11 mouse cellular contexts compared by ENCODE assay signal in genomic region chr14:79139096-79139651, GRCm38 (mm10).
A peak's percentile ranks its signal among the peaks of the same experiment; 100 is the strongest.
DNase-seq lines count a peak whose midpoint lies in the region; ATAC-seq and TF ChIP-seq lines count a peak whose summit lies in the region.
"Had no signal": no experiment of that assay in that cellular context is flagged by ENCODE, and none has a peak within 500 bp of the region (broad histone marks: within the 10 kb centered on the region; RNA-seq: fewer than 3 reads in every experiment).

No protein-coding gene starts in this region.

- H3K4me3 ChIP-seq in kidney, adult 2 months (ENCODE audit: insufficient read depth, low read depth, low read length) = no peak overlapping the region
- H3K4me3 ChIP-seq in neural tube, embryonic 13.5 days = no peak overlapping the region
- H3K4me3 ChIP-seq: forebrain, embryonic 13.5 days; liver, embryonic 15.5 days had no signal

- H3K27ac ChIP-seq in kidney, adult 2 months (ENCODE audit: insufficient read depth, low read depth, low read length) = no peak overlapping the region
- H3K27ac ChIP-seq in neural tube, embryonic 13.5 days (replicated peaks) = peak overlapping the region; percentile 77
- H3K27ac ChIP-seq: forebrain, embryonic 13.5 days; liver, embryonic 15.5 days had no signal

- DNase-seq in kidney, adult 2 months = no peak
- no peak for DNase-seq in kidney, postnatal 25 days
- no peak for DNase-seq in neural tube, embryonic 10.5 days (ENCODE audit: extremely low spot score, low spot score)
- DNase-seq in brain, embryonic 14.5 days (ENCODE audit: low read depth) = no peak
- DNase-seq in embryo, embryonic 10 days (ENCODE audit: low spot score) = no peak
- DNase-seq in gastrocnemius, postnatal 10 days = no peak
- DNase-seq: kidney, postnatal 36 days had no signal

- no peaks in the 10 kb centered on the region for H3K36me3 ChIP-seq in kidney, adult 2 months (ENCODE audit: control insufficient read depth, insufficient read depth, low read length)
- H3K36me3 ChIP-seq in neural tube, embryonic 13.5 days = no peaks in the 10 kb centered on the region
- H3K36me3 ChIP-seq: liver, embryonic 15.5 days had no signal

- H3K4me1 ChIP-seq in kidney, adult 2 months (ENCODE audit: control insufficient read depth, insufficient read depth, low read length) = peaks cover 3% of the 10 kb centered on the region; the same call in 1 of the 2 replicates
- H3K4me1 ChIP-seq in neural tube, embryonic 13.5 days (replicated peaks) = peaks cover 34% of the 10 kb centered on the region
- H3K4me1 ChIP-seq: liver, embryonic 15.5 days had no signal

- H3K9me3 ChIP-seq in neural tube, embryonic 13.5 days = no peaks in the 10 kb centered on the region
- H3K9me3 ChIP-seq: forebrain, embryonic 13.5 days; G1E; liver, embryonic 15.5 days had no signal

- 93% methylated on average over 6 of the region's 6 CpGs for WGBS in kidney, adult 2 months
- 91% methylated on average over 6 of the region's 6 CpGs for WGBS in neural tube, embryonic 13.5 days

- TF ChIP-seq CTCF in kidney, adult 2 months (conservative IDR thresholded peaks at IDR 0.05; ENCODE audit: insufficient read depth, insufficient read length, low read depth, low read length) = peak; percentile 13; the same call in 1 of the 2 replicates
- peak; percentile 18; the same call in 1 of the 2 replicates for TF ChIP-seq CTCF in brain, embryonic 14.5 days (IDR thresholded peaks at IDR 0.05; ENCODE audit: borderline replicate concordance, extremely low read depth, insufficient read depth, insufficient read length)

- no peaks in the 10 kb centered on the region for H3K27me3 ChIP-seq in kidney, adult 2 months (replicated peaks; ENCODE audit: control insufficient read depth, insufficient read depth, low read length)
- no peaks in the 10 kb centered on the region; the same call in 1 of the 2 replicates for H3K27me3 ChIP-seq in neural tube, embryonic 13.5 days
- H3K27me3 ChIP-seq: forebrain, embryonic 13.5 days; liver, embryonic 15.5 days had no signal

- H3K4me2 ChIP-seq in neural tube, embryonic 13.5 days = no peak overlapping the region
- H3K4me2 ChIP-seq: forebrain, embryonic 13.5 days; liver, embryonic 15.5 days had no signal

- TF ChIP-seq POLR2A in kidney, adult 2 months (IDR thresholded peaks at IDR 0.05; ENCODE audit: low read depth, low read length) = no peak
- no peak for TF ChIP-seq POLR2A in brain, embryonic 14.5 days (IDR thresholded peaks at IDR 0.05; ENCODE audit: borderline replicate concordance, extremely low read depth, insufficient read depth, insufficient read length, poor library complexity, severe bottlenecking)

- ATAC-seq in neural tube, embryonic 13.5 days (ENCODE audit: low read depth) = no peak

- no peak overlapping the region; the same call in 1 of the 2 replicates for H3K9ac ChIP-seq in neural tube, embryonic 13.5 days
- H3K9ac ChIP-seq: forebrain, embryonic 13.5 days; liver, embryonic 15.5 days had no signal
